Mouse (Mus musculus) cortical plate, adult 2 months (tissue): ENCODE data around the gene Atxn10. TPM values are rescaled to one million over a fixed set of nuclear protein-coding genes. Genes with fewer than 3 reads are reported as not detected.

Source experiments
- H3K27ac ChIP-seq: fragments of 200-500 bp; 2 replicates; pipeline ENCODE4 v1.5.1; 2012; ENCODE audit warnings: low read length, control low read depth, inconsistent platforms; ENCODE audit not compliant: insufficient read depth
- H3K4me1 ChIP-seq: fragments of 200-500 bp; 2 replicates; pipeline ENCODE4 v1.6.1; 2011; ENCODE audit warnings: low read length; ENCODE audit not compliant: control insufficient read depth, insufficient read depth
- H3K4me3 ChIP-seq: fragments of 200-500 bp; 2 replicates; pipeline ENCODE4 v1.5.1; 2011; ENCODE audit warnings: mild to moderate bottlenecking, low read length, control low read depth; ENCODE audit not compliant: insufficient read depth
- CTCF ChIP-seq: fragments of 200-500 bp; IDR thresholded peaks from 2 replicates; pipeline ENCODE4 v1.5.1; 2011; ENCODE audit warnings: mild to moderate bottlenecking, control low read depth, low read length; ENCODE audit not compliant: insufficient read depth; ENCODE audit errors: extremely low read depth
- POLR2A ChIP-seq: fragments of 200-500 bp; IDR thresholded peaks from 2 replicates; pipeline ENCODE4 v1.6.1; 2011; ENCODE audit warnings: mild to moderate bottlenecking, low read length, control low read depth; ENCODE audit not compliant: insufficient read depth; ENCODE audit errors: extremely low read depth
- polyA plus RNA-seq: library from polyadenylated mRNA; depleted of rRNA; stranded (reverse); fragments of >200 nt; gene quantifications from 2 replicates; pipeline ENCODE4 v1.2.3, GENCODE M21; 2012

Atxn10 gene
- polyA plus RNA-seq, 1 experiment, result 221 TPM

DNA sequence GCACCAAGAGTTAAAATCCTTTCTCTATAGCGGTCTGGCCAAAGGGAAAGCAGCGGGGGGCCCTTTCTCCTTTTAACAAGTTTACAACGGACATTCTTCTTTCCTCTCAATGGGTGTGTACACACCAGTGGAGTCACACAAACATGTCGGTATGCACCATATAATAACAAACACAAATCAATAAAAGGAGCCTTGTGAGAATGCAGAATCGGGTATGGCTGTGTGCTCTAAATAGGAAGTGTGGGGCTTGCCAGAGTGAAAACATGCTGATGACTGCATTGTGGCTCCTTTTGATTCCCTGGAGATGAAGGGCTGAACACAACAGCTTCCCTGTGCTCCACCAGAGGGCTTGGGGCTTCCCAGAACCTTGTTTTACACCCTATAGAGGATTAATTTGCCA lies 128.1 kb downstream of the Atxn10 start:
- TF ChIP-seq POLR2A (no peak), CTCF (no peak)
- H3K4me1 ChIP-seq, result peaks cover 23% of the 10 kb centered on the region
- H3K4me3 ChIP-seq, result no peak overlapping the region
- no peak overlapping the region for H3K27ac ChIP-seq

DNA sequence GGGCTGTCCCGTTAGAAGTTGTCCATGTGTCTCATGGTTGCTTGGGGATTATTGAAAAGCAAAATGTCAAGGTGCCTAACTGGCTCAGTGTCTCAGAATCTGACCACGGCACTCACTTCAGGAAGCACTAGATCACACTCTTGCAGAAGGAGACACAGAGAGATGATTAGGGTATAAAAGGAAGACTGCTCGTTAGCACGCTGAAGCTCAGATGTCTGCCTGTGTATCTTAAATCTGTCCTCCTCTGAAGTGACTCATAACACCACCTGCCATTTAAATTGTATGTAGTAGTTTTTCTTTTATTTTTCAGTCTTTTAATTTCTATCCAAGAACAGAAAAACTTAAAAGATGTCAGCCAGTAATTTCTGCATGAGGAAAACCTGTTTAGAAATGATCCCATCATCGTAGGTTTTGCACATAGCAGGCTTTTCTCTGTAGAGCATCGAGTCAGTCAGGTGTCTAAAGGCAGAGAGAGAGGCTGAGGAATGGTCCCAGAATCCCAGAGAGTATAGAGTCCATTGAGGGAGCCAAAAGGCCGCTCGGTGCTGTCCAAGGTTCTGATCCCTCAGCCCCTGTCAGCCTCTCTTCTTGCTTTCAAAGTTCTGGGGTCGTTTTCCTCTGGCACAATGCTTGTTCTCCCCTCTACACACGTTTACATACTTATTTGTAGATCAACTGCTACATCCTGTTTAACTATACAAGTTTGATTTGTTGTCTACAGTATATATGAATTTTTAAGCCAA lies 128.9 kb downstream of the Atxn10 start:
- no peak overlapping the region for H3K27ac ChIP-seq
- no peak overlapping the region for H3K4me3 ChIP-seq
- TF ChIP-seq POLR2A, result no peak
- no peak for TF ChIP-seq CTCF
- H3K4me1 ChIP-seq, result peaks cover 23% of the 10 kb centered on the region

DNA sequence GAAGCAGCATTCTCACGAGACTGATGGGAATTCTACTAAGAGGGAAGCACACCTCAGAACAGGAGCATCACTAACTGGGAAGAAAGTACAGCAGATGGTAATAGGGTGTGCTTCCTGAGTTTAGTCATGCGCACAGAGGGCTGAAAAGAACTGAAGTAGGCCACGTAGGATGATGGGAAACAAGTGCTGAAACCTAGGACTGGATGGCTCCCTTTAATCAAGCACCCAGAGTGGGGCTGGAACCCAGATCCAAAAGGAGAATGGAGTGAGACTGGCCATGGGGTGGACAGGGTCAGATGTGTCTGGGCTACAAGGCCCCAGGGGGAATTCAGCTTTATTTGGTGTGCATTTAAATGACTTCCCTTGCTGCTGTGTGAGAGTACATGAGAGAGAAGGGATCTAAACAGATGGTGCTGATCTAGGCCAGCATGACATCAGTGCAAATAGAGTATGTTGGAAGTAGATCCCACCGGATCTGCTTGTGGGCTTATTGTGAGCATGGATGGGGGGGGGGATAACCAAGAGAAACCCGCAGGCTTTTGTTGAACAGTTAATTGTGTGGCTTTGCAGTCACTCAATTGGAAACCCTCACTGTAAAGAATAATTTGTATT lies 130.5 kb downstream of the Atxn10 start:
- Histone ChIP-seq H3K4me1 (peaks cover 18% of the 10 kb centered on the region), H3K4me3 (no peak overlapping the region), H3K27ac (no peak overlapping the region)
- TF ChIP-seq CTCF, result no peak
- no peak for TF ChIP-seq POLR2A

DNA sequence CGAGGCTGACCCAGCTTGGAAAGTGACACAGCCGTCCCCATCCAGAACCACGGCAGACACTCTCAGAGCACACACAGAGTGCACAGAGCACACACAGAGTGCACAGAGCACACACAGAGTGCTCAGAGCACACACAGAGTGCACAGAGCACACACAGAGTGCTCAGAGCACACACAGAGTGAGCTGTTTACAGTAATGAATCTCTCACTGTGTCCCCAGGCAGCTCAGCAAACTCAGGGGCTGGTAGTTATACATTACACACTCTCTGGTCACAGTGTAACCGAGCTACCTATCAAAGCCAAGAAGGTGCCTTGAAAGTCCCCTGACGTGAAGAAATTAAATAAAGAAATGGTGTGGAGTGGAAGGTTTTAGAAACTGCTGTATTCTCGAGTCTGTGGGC lies 133.4 kb downstream of the Atxn10 start:
- H3K4me3 ChIP-seq, result no peak overlapping the region
- TF ChIP-seq POLR2A (no peak), CTCF (no peak)
- H3K27ac ChIP-seq, result no peak overlapping the region
- peaks cover 7% of the 10 kb centered on the region for H3K4me1 ChIP-seq

DNA sequence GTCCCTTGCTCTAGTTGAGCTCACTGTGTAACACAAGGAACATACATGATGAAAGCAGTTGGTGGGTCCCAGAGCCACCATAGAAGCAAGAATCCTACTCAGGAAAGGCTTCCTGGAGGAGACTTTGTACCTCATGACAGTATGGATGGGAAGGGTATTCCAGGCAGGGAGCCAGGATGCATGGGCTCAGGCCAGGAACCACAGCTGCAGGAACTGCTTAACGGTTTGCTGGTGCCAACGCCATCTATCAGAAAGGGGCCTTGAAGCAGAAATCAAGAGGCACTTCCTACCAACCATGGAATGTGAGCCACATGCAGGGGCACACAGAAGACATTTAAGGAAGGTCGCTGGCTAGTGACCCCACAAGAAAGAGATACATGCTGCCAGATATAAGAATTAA lies 138.7 kb downstream of the Atxn10 start:
- TF ChIP-seq POLR2A, result no peak
- no peak for TF ChIP-seq CTCF
- H3K4me1 ChIP-seq, result no peaks in the 10 kb centered on the region
- no peak overlapping the region for H3K27ac ChIP-seq
- no peak overlapping the region for H3K4me3 ChIP-seq

DNA sequence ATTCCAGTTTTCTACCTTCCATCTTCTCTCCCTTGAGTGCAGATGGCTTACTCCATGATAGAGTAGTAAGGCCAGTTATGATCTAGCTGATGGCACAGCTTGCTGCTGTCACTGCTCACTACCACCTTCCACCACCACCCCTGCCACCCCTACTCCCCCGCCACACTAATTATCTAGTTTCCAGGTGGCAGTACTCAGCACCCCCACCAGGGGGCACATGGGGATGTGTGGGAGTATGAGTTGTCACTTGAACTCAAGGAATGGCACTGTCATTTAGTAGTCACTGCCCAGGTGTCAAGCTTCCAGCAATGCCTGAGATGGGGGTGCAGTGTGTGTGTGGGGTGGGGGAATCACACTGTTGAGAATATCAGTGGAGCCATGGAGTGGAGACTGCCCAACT lies 141.5 kb downstream of the Atxn10 start:
- peak; percentile 55 for TF ChIP-seq CTCF
- TF ChIP-seq POLR2A, result no peak
- H3K4me1 ChIP-seq, result no peaks in the 10 kb centered on the region; the same call in 1 of the 2 replicates
- H3K27ac ChIP-seq, result no peak overlapping the region
- H3K4me3 ChIP-seq, result no peak overlapping the region

DNA sequence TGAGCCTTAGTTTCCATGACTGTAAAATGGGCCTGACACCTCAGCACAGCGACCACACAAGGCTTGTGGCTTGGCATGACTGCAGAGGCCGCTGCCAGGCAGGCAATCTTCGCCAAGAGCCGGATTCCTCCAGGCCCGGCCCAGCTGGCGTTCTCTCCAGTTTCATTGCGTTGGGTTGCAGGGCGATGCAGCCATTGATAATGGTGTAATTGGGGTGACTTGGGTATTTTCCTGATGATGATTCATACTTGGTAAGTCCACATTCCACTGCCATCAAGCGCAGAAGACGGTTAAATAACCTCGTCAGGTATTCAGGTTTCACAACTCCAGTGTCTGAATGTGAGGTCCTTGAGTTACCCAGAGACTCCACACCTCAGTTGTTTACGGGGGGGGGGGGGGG lies 143.3 kb downstream of the Atxn10 start:
- Histone ChIP-seq H3K4me1 (no peaks in the 10 kb centered on the region; the same call in 1 of the 2 replicates), H3K27ac (no peak overlapping the region)
- TF ChIP-seq CTCF (no peak), POLR2A (no peak)

DNA sequence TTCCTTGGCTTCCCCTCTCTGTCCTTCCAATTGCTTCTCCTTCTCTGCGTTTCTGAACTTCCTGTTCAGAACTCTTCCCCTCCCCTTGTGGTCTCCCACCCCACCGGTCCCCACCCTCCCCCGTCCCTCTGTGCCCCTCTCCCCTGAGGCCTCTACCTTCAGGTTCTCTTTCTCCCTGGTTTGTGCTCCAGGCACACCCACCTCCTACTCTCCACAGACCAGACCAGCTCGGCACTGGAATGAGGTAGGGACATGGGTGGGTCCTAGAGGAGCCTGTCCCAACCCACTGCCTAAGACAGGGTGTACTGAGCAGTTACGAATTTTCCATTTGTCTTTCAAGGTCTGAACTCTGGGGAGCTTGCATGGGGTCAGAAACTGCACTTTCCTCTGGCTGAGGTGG lies 143.9 kb downstream of the Atxn10 start:
- no peak overlapping the region for H3K27ac ChIP-seq
- H3K4me1 ChIP-seq, result no peaks in the 10 kb centered on the region; the same call in 1 of the 2 replicates
- TF ChIP-seq POLR2A (no peak), CTCF (no peak)
- no peak overlapping the region for H3K4me3 ChIP-seq

More for the DNA sequence above, 143.3 kb downstream of the Atxn10 start:
- no peak overlapping the region for H3K4me3 ChIP-seq

DNA sequence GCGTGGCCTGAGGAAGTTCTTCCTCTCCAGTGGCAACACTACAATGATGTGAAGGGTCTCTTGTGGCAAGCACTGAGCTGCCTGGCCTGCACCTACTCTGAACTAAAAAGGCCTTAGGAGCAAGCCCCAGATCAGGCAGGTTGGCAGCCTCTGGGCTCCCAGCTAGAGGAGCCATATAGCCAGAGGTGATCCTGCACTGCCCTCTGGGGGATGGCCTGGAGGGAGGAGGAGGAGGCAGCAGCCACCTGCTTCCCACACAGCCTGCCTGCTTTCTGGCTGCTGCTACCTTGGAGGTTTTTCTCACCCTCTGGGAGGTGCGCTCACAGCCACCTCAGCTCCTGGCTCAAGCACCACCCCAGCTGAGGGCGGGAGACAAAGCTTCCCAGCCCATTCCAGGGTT lies 144.6 kb downstream of the Atxn10 start:
- Histone ChIP-seq H3K4me1 (no peaks in the 10 kb centered on the region; the same call in 1 of the 2 replicates), H3K27ac (no peak overlapping the region), H3K4me3 (no peak overlapping the region)
- 0 out of 2 replicates have a peak, but pooled peaks have one; percentile 22 for TF ChIP-seq CTCF
- TF ChIP-seq POLR2A, result no peak

DNA sequence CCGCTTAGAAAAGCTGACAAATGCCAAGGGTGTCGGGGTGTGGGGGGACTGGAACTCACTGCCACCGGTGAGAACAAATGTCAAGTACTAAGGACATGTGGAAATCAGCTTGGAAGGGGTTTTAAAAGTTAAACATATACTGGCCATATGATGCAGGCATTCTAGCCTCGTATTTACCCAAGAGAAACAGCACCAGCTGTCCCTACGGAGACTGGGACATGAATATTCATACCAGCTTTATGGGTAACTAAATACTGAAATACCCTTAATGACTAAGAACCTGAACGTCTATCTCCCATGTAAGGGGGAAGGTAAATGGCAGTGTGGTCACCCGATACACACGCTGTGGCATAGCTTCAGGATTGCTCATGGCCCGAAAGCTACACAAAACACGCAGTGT lies 152.9 kb downstream of the Atxn10 start:
- Histone ChIP-seq H3K27ac (no peak overlapping the region), H3K4me3 (no peak overlapping the region), H3K4me1 (peaks cover 5% of the 10 kb centered on the region)
- TF ChIP-seq POLR2A (no peak), CTCF (no peak)
